Mouse (Mus musculus) MEL (cell line): ENCODE results near the gene Dnajc25. TPM values are rescaled to one million over a fixed set of nuclear protein-coding genes. Genes with fewer than 3 reads are reported as not detected.

Source experiments
- DNase-seq: peaks from one replicate; pipeline ENCODE4 v3.0.0; 2011; ENCODE audit warnings: low read depth, low spot score
- H3K27ac ChIP-seq: 2 replicates; pipeline ENCODE4 v1.5.1; 2012; ENCODE audit warnings: low read depth, mild to moderate bottlenecking, control low read depth, low read length, moderate library complexity; ENCODE audit not compliant: control insufficient read depth
- H3K27me3 ChIP-seq, 2 experiments: fragments of 150-350 bp in 1 of 2; sonication (generic) in 1 of 2; 2 replicates each; pipeline ENCODE4 v1.6.1; 2012; ENCODE audit warnings: low read length in 2 of 2, mild to moderate bottlenecking in 2 of 2, improper control_type of control experiment in 1 of 2, moderate library complexity in 1 of 2; ENCODE audit not compliant: insufficient read depth in 2 of 2, control insufficient read depth in 1 of 2
- H3K36me3 ChIP-seq, 2 experiments: 2 replicates each; pipeline ENCODE4 v1.6.1; 2012 to 2014; ENCODE audit warnings: low read length in 2 of 2, improper control_type of control experiment in 1 of 2, inconsistent platforms in 1 of 2, mild to moderate bottlenecking in 1 of 2; ENCODE audit not compliant: insufficient read depth in 2 of 2, control insufficient read depth in 1 of 2
- H3K4me1 ChIP-seq, 2 experiments: fragments of 150-350 bp in 1 of 2; sonication (generic) in 1 of 2; 2 replicates each; pipeline ENCODE4 v1.6.1; 2012; ENCODE audit warnings: low read length in 2 of 2, improper control_type of control experiment in 1 of 2, mild to moderate bottlenecking in 1 of 2; ENCODE audit not compliant: insufficient read depth in 2 of 2, control insufficient read depth in 1 of 2
- H3K4me3 ChIP-seq, 2 experiments: fragments of 150-350 bp in 1 of 2; sonication (generic) in 1 of 2; 2 replicates each; pipeline ENCODE4 v1.5.1; 2012; ENCODE audit warnings: low read depth in 2 of 2, low read length in 2 of 2, mild to moderate bottlenecking in 2 of 2, moderate library complexity in 2 of 2, control low read depth in 1 of 2, improper control_type of control experiment in 1 of 2; ENCODE audit not compliant: control insufficient read depth in 1 of 2, insufficient read depth in 1 of 2
- H3K79me2 ChIP-seq: 2 replicates; pipeline ENCODE4 v1.6.1; 2012; ENCODE audit warnings: mild to moderate bottlenecking, low read length, moderate library complexity; ENCODE audit not compliant: control insufficient read depth, poor library complexity, insufficient read depth
- H3K9ac ChIP-seq: 2 replicates; pipeline ENCODE4 v1.6.1; 2012; ENCODE audit warnings: low read depth, mild to moderate bottlenecking, control low read depth, low read length, moderate library complexity; ENCODE audit not compliant: control insufficient read depth, poor library complexity, severe bottlenecking
- H3K9me3 ChIP-seq: fragments of 150-350 bp; sonication (generic); replicated peaks from 2 replicates; pipeline ENCODE4 v1.6.1; 2012; ENCODE audit warnings: mild to moderate bottlenecking, low read length, improper control_type of control experiment, moderate library complexity; ENCODE audit not compliant: insufficient read depth
- CTCF ChIP-seq, 3 experiments: IDR thresholded peaks in 2 of 3; conservative IDR thresholded peaks in 1 of 3; 2 replicates each; pipeline ENCODE4 v1.5.1; 2011 to 2012; ENCODE audit warnings: low read length in 3 of 3, low read depth in 2 of 3, mild to moderate bottlenecking in 2 of 3, improper control_type of control experiment in 1 of 3, inconsistent platforms in 1 of 3, mixed read lengths in 1 of 3, moderate library complexity in 1 of 3; ENCODE audit not compliant: control insufficient read depth in 1 of 3, insufficient read depth in 1 of 3, poor library complexity in 1 of 3, severe bottlenecking in 1 of 3
- EP300 ChIP-seq, 2 experiments: IDR thresholded peaks; 2 replicates each; pipeline ENCODE4 v1.6.1; 2011; ENCODE audit warnings: improper control_type of control experiment in 2 of 2, low read length in 2 of 2, low read depth in 1 of 2, mild to moderate bottlenecking in 1 of 2
- GATA1 ChIP-seq: IDR thresholded peaks from 2 replicates; pipeline ENCODE4 v1.6.1; 2011; ENCODE audit warnings: low read depth, low read length, improper control_type of control experiment
- MYC ChIP-seq: IDR thresholded peaks from 2 replicates; pipeline ENCODE4 v1.6.1; 2011; ENCODE audit warnings: low read depth, mild to moderate bottlenecking, low read length, improper control_type of control experiment, moderate library complexity
- NELFE ChIP-seq: IDR thresholded peaks from 2 replicates; pipeline ENCODE4 v1.6.1; 2011; ENCODE audit warnings: low read depth, low read length, improper control_type of control experiment
- NRF1 ChIP-seq: IDR thresholded peaks from 2 replicates; pipeline ENCODE4 v1.6.1; 2014; ENCODE audit warnings: low read depth, mild to moderate bottlenecking, inconsistent platforms, low read length, improper control_type of control experiment, moderate library complexity; ENCODE audit not compliant: poor library complexity, insufficient read depth, severe bottlenecking
- POLR2A ChIP-seq, 2 experiments: IDR thresholded peaks; 2 replicates each; pipeline ENCODE4 v1.6.1; 2011 to 2012; ENCODE audit warnings: low read length in 2 of 2, mild to moderate bottlenecking in 2 of 2, control low read depth in 1 of 2, improper control_type of control experiment in 1 of 2, low read depth in 1 of 2, moderate library complexity in 1 of 2; ENCODE audit not compliant: control insufficient read depth in 1 of 2, insufficient read depth in 1 of 2, poor library complexity in 1 of 2
- RAD21 ChIP-seq: IDR thresholded peaks from 2 replicates; pipeline ENCODE4 v1.6.1; 2011; ENCODE audit warnings: mild to moderate bottlenecking, low read depth, low read length, improper control_type of control experiment
- TBP ChIP-seq: IDR thresholded peaks from 2 replicates; pipeline ENCODE4 v1.8.0; 2011; ENCODE audit warnings: low read depth, low read length, improper control_type of control experiment
- TCF12 ChIP-seq: IDR thresholded peaks from 2 replicates; pipeline ENCODE4 v1.6.1; 2014; ENCODE audit warnings: low read depth, mild to moderate bottlenecking, inconsistent platforms, low read length, improper control_type of control experiment, moderate library complexity
- UBTF ChIP-seq: IDR thresholded peaks from 2 replicates; pipeline ENCODE4 v1.6.1; 2012; ENCODE audit warnings: low read depth, mild to moderate bottlenecking, inconsistent platforms, low read length, improper control_type of control experiment, moderate library complexity, borderline replicate concordance; ENCODE audit not compliant: insufficient read depth
- ZKSCAN1 ChIP-seq: IDR thresholded peaks from 2 replicates; pipeline ENCODE4 v1.6.1; 2012; ENCODE audit warnings: low read depth, mild to moderate bottlenecking, inconsistent platforms, low read length, improper control_type of control experiment, moderate library complexity
- ZMIZ1 ChIP-seq: IDR thresholded peaks from 2 replicates; pipeline ENCODE4 v1.6.1; 2012; ENCODE audit warnings: low read depth, mild to moderate bottlenecking, inconsistent platforms, low read length, improper control_type of control experiment, moderate library complexity
- polyA plus RNA-seq, 2 experiments: library from polyadenylated mRNA; stranded (reverse) in 1 of 2; unstranded in 1 of 2; fragments of >175 nt in 1 of 2; fragments of >200 nt in 1 of 2; gene quantifications; 2 replicates each; pipeline versions ENCODE4 v1.2.1 to v1.2.4; 2012; ENCODE audit warnings: low replicate concordance in 2 of 2, low read depth in 1 of 2; ENCODE audit not compliant: insufficient read length in 2 of 2, insufficient read depth in 1 of 2, missing spikeins in 1 of 2
- total RNA-seq: library from RNA; depleted of rRNA; stranded (reverse); fragments of 300-350 nt; gene quantifications from 2 replicates; pipeline ENCODE4 v1.2.3, GENCODE M21; 2012

The Dnajc25 gene
- total and polyA plus RNA-seq, 3 experiments = 6.6 to 11.8 TPM; not detected in 1

- peak; percentile 43; the same call in 1 of the 2 replicates for TF ChIP-seq GATA1
- no peak for TF ChIP-seq POLR2A (IDR thresholded peaks at IDR 0.05; ENCODE audit: control insufficient read depth in 1 of 2, insufficient read depth in 1 of 2, low read depth in 1 of 2, low read length in 2 of 2, poor library complexity in 1 of 2)
- TF ChIP-seq TCF12 = no peak
- TF ChIP-seq, all 39 proteins: peak for 1
These were observed 22.1 kb downstream of the Dnajc25 start for GRCm38 (mm10) chr4:59016922-59017321.

GRCm38 (mm10) chr4:59034325-59034917 is 39.6 kb downstream of the Dnajc25 start:
- peaks cover 0 to 5% of the 10 kb centered on the region in 2 experiments; a peak in 2 of 4 replicates for H3K4me1 ChIP-seq
- TF ChIP-seq EP300 (IDR thresholded peaks at IDR 0.05; ENCODE audit: low read depth in 1 of 2, low read length in 2 of 2) (0 out of 4 replicates have a peak, but pooled peaks of 1 of the 2 experiments have one; percentile 19), TBP (0 out of 2 replicates have a peak, but pooled peaks have one; percentile 1), ZKSCAN1 (0 out of 2 replicates have a peak, but pooled peaks have one; percentile 16), RAD21 (no peak)

More at GRCm38 (mm10) chr4:59016922-59017321, 22.1 kb downstream of the Dnajc25 start:
- DNase-seq = no peak
- Histone ChIP-seq H3K9ac (no peak overlapping the region), H3K4me1 (peaks cover 4 to 5% of the 10 kb centered on the region in 2 experiments; a peak in 3 of 4 replicates), H3K27me3 (no peaks in the 10 kb centered on the region), H3K27ac (no peak overlapping the region), H3K79me2 (peaks cover 6% of the 10 kb centered on the region; the same call in 1 of the 2 replicates), H3K9me3 (no peaks in the 10 kb centered on the region), H3K4me3 (no peak overlapping the region), H3K36me3 (peaks cover 6 to 21% of the 10 kb centered on the region in 2 experiments)

DNA sequence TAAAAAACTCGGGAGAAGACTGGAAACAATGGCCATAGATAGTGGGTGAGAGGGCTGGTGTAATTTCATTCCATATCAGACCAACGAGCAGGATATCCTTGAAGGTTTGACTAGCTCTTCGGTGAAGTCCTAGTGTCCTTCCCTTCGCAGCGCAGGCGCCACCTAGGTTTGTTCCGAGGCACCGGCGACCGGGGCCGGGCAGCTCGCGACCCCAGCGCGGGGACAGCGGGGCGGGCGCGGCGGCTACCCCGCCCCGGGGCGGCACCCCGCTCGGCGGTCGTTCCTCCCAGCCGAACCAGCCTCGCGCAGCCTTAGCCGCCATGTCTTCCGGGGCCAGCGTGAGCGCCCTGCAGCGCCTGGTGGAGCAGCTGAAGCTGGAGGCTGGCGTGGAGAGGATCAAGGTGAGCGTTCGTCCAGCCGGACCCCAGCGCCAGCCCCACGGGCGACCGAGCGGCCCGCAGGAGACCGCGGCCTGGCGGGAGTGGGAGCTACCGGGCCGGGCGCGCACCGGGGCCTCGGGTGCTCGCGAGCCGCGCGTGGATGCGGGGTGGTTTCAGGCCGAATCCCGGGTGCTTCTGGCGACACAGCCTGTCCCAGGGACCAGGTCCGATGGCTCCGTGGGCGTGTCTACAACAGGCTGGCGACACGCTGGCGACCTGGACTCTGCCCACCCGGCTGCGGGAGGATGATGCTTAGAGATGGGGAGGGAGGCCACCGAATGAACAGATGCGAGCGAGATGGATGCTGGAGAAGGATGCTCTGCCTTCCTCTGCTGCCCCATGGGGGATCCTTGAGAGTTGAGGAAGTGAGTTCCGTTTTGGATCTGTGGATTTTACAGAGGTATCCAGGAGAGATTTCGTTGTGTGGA is 40.3 kb downstream of the Dnajc25 start, which contains the start of gene Gng10:
TSS of gene Gng10 (plus strand) at position 171 of the 868 bp plus-strand sequence.
- Histone ChIP-seq H3K79me2 (peaks cover 11% of the 10 kb centered on the region), H3K4me1 (peaks cover under 1 to 9% of the 10 kb centered on the region in 2 experiments; a peak in 3 of 4 replicates), H3K9ac (peak within 1 kb of the TSS; percentile 85), H3K36me3 (peaks cover 0 to 10% of the 10 kb centered on the region in 2 experiments; a peak in 2 of 4 replicates), H3K27me3 (no peaks in the 10 kb centered on the region)
- peak; percentile 67 for DNase-seq
- TF ChIP-seq ZMIZ1 (no peak), CTCF (IDR thresholded peaks at IDR 0.05 in 2 of 3, conservative IDR thresholded peaks at IDR 0.05 in 1 of 3; ENCODE audit: control insufficient read depth in 1 of 3, insufficient read depth in 1 of 3, low read depth in 2 of 3, low read length in 3 of 3, poor library complexity in 1 of 3, severe bottlenecking in 1 of 3) (peak in 1 of 3 experiments; percentile 45; a peak in 2 of 6 replicates), NRF1 (peak; percentile 57; the same call in 1 of the 2 replicates), UBTF (peak; percentile 94), NELFE (peak; percentile 44), MYC (no peak), POLR2A (IDR thresholded peaks at IDR 0.05; ENCODE audit: control insufficient read depth in 1 of 2, insufficient read depth in 1 of 2, low read depth in 1 of 2, low read length in 2 of 2, poor library complexity in 1 of 2) (peak; percentile 30 to 65; a peak in 1 of 4 replicates)
- TF ChIP-seq, all 39 proteins: peak for 5
- H3K9me3 ChIP-seq = no peaks in the 10 kb centered on the region
- peak within 1 kb of the TSS; percentile 79 to 85 for H3K4me3 ChIP-seq
- peak within 1 kb of the TSS; percentile 63 for H3K27ac ChIP-seq

More at GRCm38 (mm10) chr4:59034325-59034917, 39.6 kb downstream of the Dnajc25 start:
- peaks cover 11% of the 10 kb centered on the region for H3K79me2 ChIP-seq
- no peaks in the 10 kb centered on the region for H3K27me3 ChIP-seq
- DNase-seq = peak; percentile 61
- peak overlapping the region; percentile 85 for H3K9ac ChIP-seq
- peaks cover 0 to 3% of the 10 kb centered on the region in 2 experiments; a peak in 2 of 4 replicates for H3K36me3 ChIP-seq
- no peaks in the 10 kb centered on the region for H3K9me3 ChIP-seq
- H3K27ac ChIP-seq = peak overlapping the region; percentile 63
- H3K4me3 ChIP-seq = peak overlapping the region; percentile 79 to 85
